Mouse (Mus musculus) adrenal gland, adult 8-10 months (tissue): ENCODE measurements around the gene Nelfe. TPM values are rescaled to one million over a fixed set of nuclear protein-coding genes. Genes with fewer than 3 reads are reported as not detected.
A peak's percentile ranks its signal among the peaks of the same experiment; 100 is the strongest.
"Not testable (repeated sequence)": the region's sequence is repeated elsewhere in the genome, so short reads cannot be mapped to it uniquely, and the experiment has no call there.

Experiments
- DNase-seq: peaks from one replicate; pipeline ENCODE4 v3.0.0; 2022
- total RNA-seq, 4 experiments: library from RNA; stranded (reverse); gene quantifications; 2 replicates each; pipeline ENCODE4 v1.2.4; 2022

The Nelfe gene
- 10 to 100 TPM; 41.7 to 59.8 (median 53.8) TPM for total RNA-seq

DNA sequence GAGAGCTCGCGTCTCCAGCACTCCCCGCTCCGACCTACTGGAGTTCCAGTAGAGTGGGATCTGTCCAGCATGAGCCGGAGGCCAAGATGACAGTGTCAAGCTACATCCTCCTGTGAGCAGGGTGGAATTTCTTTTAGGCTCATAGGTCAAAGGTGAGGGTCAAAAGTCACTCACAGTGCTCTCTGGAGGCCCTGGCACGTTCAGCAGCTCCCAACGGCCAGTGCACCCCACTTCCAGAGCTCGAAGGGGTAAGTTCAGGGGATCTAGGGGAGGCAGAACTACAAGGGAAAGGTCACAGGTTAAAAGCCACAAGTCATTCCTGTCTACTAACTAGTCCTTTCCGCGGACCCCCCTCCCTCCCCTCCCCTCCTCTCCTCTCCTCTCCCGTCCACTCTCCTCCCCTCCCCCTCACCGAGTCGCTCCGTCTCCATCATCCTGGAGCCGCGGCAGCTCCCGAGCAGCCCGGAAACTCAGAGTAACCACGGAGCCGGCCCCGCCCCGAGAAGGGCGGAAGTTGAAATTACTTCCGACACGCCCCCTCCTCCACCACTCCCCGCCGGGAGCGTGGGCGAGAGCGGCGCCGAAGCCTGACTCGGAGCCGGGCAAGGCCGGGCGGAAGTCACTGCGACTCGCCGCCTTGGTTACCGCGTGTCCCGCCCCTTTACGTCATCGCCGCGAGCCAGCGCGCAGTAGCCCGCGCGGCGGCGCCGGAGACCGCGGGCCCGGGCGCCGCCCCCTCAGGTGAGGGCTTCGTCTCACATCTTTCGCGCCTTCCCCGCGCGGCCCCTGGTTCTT lies at the start of gene Nelfe, which contains the start of gene Skiv2l:
TSS of gene Nelfe (plus strand) at position 670 of the 795 bp plus-strand sequence.
TSS of gene Skiv2l (minus strand) at position 489 of the 795 bp plus-strand sequence.
- peak; percentile 97 for DNase-seq

DNA sequence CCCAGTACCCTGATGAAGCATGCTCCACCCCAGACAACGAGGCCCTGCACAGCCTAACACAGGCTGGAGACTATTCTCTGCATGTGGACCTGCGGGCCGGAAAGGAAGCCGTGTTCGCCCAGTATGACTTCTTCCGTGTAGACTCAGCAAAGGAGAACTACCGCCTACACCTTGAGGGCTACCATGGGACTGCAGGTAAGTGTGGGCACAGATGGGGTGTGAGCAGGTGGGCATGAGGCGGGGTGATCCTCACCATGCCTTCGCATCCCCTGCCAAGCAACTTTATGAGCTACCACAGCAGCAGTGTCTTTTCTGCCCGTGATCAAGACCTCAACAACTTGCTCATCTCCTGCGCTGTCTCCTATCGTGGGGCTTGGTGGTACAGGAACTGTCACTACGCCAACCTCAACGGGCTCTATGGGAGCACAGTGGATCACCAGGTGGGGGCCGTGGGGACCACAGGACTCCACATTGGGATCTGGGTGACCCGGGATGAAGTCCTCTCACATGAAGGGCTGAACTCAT lies 49.3 kb upstream of the Nelfe start:
- DNase-seq, result not testable (repeated sequence)

DNA sequence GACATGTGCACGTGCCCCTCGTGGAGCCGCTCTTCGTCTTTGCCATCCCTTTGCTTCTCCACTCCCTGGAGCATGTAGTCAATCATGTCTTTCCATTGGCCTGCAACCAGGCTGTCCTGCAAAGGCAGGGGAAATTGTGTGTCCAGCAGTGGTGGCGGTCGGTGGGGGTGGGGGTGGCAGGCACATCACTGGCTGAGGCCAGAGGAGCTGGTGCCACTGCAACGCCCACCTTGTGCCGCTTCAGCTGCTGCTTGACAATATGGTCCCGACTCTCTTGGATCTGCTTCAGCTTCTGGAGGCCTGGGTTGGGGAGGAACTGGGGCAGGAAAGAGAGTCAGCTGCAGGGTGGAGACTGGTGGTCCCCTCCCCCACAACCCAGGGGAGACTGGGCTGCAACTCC lies 47.4 kb upstream of the Nelfe start:
- DNase-seq, result not testable (repeated sequence)

DNA sequence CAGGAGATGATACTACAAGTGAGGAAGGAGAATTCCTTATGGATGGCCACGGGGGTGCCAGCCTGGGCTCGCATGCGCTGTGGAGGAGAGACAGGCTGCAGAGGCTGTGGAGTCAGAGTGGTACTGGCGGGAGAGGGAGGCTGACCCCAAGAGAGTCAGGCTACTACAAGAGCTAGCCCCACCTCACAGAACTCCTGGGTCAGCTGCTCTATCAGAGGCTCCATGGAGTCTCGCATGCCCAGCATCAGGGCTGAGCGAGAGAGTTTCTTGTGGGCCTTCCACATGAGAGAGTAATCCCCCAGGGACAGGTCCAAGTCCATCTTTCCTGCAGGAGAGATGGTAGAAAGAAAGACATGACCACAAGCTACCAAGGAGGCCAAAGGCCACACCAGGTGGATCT lies 46.8 kb upstream of the Nelfe start:
- DNase-seq, result not testable (repeated sequence)

DNA sequence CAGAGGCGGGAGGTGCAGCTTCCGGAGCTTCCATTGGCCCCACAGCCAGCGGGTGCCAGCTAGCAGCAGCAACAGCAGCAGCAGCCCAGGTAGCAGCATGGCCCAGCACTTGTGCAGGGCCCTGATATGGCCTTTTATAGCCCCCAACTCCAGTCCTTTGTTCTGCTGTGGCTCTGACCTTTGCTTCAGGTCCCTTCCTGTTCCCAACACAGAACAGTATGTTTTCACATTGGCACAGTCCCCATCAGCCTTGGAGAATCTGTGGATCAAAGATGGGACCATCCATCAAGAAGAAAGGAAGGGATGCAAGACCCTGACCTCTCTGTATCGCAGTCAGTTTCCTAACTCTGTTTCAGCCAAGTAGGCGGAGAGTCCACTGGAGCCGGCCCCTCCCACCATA lies 45.9 kb upstream of the Nelfe start, which contains the start of gene Cyp21a1:
TSS of gene Cyp21a1 (minus strand) at position 261 of the 400 bp plus-strand sequence.
- peak; percentile 92 for DNase-seq

DNA sequence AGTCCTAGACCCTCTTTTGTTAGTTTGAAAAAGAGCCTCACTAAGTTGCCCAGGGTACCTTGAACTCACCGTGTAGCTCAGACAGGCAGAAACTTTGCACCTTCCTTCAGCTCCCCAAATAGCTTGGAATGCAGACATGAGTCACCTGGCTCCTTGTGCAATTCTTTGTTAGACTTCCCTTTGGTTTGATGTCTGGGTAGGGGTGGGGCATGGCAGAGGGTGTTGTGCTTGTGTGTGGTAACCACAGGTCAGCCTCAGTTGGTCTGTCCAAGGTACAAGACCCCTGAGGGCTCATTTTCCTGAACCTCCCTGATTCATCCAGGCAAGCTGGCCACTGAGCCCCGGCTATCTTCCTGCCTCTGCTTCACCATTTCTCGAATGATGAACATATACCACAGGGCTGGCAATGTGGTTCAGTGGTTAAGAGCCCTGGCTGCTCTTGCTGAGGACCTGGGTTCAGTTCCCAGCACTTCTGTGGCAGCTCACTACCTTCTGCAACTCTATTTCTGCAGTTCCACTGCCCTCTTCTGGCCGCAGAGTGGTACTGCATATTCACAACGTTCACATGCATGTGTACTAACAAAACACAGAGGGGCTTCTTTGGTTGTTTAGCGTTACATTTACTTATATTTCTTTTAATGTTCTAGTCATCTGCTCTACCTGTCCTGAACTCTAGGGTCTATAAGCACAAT lies 45.2 kb upstream of the Nelfe start:
- DNase-seq, result no peak

DNA sequence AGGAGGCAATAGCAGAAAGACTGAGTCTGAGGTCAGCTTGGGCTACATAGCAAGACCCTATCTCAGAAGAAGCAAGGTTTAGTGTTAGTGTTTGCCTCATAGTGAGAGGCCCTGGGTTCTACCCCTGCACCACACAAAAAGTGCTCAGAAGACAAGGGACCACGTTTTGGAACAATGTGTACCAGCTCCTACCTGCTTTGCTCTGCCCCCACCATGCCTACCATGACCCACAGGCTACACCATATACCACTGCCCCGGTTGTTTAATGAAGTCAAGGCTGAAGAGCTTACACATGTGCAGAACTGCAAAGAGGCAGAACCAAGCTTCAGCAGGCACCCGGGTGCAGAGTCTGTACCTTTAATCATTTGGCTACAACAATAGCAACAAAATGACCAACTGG lies 43.0 kb upstream of the Nelfe start:
- DNase-seq, result no peak

DNA sequence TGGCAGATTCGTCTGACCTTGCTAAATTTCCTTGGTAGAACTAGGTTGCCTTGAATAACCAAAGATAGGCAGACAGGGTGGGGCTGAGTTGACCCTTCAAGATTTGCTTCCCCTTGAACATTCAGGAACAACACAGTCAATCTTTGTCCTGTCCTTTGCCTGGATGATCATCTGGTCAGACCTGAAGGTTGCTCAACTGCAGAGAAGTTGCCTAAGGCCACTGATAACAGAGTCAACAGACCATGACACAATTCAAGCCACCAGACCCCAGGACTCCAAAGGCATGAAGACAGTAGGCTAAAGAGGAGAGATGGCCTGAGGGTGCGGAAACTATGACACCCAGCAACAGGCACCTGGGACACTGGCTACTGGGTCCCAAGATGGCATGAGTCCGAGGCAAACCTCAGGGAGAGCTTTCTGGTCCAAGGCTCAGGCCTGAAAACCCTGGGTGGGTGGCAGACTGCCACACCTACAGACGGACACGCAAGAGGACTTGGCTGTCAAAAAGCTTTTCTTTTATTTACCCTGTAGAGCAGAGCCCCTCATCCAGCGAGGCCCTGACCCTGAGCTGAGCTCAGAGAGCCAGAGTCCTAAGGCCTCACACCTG lies 41.5 kb upstream of the Nelfe start:
- no peak for DNase-seq

DNA sequence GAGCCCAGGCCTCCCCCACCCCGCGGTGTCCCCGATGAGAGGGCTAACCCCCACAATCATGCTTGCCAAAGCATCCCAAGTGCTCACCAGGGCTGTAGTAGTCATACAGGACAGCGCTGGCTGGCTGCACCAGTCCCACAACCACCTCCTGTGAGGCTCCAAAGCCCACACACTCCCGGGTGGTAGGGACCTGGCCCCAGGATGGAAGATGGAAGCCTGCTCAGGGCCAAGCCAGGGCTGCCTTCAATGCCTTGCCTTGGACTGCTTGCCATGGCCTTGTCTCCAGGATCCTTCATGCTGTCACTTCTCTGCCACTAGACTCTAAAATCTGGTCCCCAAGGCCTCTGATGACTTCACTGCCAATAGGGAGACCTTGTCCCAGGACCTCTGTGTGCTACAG lies 39.8 kb upstream of the Nelfe start:
- DNase-seq, result peak; percentile 80

DNA sequence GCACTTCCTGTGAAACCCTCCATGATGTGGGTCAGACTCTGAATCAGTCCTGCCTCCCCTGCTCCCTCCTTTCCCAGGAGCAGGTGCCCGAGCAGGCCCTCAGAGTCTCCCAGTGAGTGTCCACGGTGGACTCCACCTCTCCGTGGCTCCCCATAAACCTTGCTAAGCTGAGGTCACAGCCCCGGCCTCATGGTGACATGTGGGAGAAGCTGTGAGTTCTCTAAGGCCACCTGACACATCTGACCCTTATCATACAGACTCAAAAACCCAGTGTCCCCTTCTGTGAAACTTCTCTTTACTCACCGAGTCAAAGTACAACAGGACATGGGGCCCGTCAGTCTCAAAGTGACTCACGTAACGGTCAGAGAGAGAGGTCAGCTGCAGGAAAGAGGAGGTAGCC lies 39.4 kb upstream of the Nelfe start:
- not testable (repeated sequence) for DNase-seq

DNA sequence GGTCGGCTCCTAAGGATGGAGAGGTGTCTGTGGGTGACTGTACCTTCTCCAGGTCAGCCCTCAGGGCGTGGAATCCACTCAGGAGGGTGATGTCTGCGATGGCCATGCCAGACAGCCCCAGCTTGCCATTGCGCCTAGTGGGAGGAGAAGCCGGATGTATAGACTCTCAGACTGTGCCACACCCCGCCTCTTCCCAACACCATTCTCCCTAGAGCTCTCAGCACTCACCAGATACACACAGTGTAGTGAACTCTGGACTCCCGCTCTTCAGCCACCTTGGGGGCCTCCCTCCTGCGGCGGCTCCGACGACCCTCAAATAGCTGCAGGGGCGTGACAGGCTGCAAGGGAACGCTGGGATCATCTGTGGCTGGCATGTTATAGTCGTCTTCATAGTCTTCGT lies 38.9 kb upstream of the Nelfe start:
- DNase-seq, result no peak

DNA sequence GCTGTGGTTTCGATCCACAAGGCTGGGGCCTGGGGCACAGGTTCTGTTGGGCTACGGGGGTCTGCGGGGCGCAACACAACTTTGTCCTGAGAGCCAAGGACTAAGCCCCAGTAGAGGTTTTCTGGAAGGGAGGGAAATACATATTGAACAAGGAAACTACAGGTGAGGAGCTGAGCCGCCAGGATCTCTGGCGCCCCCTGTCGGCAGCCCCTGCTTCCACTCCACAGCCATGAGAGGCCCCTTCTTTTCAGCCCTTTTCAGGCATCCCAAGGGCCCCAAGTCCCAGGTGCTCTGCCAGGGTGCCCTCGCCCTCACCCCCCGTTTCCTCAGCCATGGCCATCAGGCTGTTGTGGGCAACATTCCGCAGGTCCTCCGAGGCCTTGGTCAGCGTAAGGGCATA lies 36.4 kb upstream of the Nelfe start:
- not testable (repeated sequence) for DNase-seq

DNA sequence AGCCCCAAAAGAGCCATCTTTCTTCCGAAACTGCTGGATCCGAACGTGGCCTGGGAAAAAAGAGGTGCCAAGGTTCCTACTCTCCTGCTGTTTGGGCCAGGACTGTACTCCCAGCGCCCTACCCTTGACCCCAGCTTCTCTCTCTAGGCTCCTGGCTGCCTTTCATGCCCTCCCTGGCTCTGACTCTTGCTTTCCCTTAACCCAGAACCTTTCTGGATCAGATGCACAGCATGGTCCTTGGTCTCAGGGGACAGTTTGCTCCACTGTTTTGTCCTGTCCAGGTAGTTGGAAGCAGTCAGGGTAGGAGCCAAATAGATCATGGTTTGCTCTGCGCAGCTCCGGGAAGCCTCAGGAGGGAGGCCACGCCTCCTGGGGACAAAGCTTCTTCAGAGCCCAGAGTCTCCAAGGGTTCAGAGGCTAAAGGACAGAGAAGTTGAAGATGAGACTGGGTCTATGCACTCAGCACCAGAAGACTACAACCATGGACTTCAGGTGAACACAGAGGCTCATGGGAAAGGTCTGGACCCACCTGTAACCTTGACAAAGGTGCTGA lies 35.3 kb upstream of the Nelfe start:
- no peak for DNase-seq

DNA sequence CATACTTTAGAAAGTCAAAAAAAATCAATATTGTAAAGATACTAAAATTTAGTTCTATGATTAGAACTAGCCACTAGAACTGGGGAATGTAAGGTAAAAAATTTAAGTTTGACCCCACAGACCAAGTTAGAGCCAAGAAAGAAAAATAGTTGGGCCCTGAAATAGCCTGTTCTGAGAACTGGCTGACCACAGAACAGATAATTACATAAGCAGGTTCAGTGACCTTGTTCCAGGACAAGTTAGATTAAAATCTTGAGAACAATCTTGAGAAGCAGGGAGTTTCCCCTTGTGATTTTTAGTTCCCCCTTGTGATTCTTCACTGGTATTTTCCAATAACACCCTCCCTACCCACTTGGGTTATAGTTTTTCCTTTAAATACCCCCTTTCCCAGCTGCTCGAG lies 19.4 kb upstream of the Nelfe start:
- DNase-seq, result not testable (repeated sequence)

DNA sequence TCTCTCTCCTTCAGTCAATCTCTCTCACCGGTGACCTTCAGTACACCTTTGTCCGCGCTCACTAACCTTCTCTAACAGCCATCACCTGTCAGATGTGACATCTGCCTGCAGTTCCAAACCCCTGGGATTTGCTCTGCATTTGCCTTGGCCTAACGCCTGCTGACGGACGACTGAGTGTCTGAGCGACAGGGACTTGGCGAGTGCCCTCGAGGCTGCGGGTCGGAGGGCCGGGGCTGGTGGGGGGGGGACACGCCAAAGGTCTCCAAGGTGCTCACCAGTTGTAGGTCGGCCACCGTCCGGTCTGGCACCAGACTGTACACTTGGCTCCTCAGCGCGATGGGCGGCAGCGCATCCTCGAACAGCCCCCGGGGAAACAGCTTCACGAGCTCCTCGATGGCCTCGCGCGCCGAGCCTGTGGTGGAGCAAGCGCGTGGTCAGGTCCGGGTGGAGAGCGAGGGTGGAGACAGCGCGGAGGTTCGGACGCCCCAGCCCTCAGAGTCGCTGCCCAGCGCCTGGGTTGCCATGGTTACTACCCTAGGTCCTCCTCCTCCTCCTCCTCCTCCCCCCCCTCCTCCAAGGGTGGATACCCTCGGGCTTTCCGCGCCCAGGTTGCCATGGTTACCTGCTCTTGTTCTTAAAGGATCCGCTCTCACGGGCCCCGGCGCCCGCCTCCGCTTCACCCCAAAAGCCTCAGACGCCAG lies 13.9 kb upstream of the Nelfe start:
- DNase-seq, result no peak

DNA sequence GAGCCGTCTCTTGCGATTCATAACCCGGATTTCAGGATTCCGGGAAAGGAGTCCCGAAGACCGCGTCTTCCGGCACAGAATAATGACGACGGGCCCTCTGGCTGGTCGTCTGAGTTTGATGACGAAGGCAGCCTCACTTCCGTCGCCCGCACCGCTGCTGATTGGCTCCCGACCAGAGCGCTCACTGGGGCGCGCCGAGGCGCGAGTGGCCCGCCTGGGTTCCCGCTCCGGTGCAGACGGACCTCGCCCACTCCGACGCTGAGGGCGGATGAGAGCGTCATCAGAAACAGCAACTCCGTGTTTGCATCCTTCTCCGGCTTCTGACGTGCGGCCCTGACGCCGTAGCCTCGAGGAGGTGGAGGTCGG lies 13.4 kb upstream of the Nelfe start, which contains the start of the genes Stk19 and Dxo:
TSS of gene Stk19 (minus strand) at position 90 of the 366 bp plus-strand sequence.
TSS of gene Dxo (plus strand) at position 164 of the 366 bp plus-strand sequence.
- peak; percentile 96 for DNase-seq

DNA sequence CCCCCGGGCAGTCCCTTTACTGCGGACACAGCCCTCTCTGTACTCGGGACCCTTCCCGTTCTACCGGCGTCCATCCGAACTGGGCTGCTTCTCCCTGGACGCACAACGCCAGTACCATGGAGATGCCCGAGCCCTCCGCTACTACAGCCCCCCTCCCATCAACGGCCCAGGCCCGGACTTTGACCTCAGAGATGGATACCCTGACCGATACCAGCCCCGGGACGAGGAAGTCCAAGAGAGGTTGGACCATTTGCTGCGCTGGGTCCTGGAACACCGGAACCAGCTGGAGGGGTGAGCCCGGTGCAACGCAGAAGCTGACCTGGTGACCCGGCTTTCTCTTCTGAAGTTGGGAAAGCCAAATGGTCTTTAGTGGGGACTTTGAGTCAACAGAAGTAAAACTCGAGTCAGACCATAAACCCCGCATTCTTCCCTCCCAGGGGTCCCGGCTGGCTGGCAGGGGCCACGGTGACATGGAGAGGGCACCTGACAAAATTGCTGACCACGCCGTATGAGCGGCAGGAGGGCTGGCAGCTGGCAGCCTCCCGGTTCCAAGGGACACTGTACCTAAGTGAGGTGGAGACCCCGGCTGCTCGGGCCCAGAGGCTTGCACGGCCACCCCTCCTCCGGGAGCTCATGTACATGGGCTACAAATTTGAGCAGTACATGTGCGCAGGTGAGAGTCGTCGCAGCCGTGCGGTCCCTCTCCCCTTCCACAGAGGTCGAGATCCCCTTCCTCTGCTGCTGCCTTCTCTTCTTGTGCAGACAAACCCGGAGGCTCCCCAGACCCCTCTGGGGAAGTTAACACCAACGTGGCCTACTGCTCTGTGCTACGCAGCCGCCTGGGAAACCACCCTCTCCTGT lies 12.5 kb upstream of the Nelfe start:
- no peak for DNase-seq

DNA sequence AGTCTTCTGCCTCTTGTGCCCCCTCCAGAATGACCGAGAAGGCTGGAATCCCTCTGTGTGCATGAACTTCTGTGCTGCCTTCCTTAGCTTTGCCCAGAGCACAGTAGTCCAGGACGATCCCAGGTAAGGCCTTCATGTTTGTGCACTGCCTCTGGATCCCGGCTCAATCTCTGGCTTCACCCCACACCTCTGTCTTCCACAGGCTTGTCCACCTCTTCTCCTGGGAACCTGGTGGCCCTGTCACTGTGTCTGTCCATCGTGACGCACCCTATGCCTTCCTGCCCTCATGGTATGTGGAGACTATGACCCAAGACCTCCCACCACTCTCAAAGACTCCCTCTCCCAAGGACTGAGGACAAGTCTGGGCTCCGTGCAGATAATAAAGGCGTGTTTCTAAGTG lies 11.4 kb upstream of the Nelfe start:
- no peak for DNase-seq

DNA sequence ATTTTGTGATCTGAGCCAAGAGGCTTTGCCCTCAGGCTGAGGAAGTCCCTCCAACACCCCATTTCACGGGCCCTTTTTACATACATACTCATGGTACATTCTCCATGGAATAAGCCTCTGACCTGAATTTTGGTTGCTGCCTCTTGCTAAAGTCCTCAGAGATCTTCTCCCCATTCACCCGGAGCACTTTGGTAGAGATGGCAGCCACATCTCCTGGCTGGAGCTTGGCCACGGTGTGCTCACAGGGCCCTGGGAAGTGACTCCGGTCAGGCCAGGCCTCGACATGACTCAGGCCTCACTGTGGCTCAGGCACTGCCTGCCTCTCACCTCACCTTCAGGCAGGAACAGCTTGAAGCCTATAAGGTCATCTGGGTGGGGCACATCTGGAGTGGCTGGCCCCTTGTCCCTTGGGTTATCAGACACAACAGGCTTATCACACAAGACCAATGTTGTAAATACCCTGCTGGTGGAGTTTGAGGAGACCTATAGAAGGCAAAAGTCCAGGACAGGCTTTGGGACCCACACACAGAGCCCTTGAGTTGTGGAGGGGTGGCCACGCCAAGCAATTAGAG lies 9.4 kb upstream of the Nelfe start:
- no peak for DNase-seq

DNA sequence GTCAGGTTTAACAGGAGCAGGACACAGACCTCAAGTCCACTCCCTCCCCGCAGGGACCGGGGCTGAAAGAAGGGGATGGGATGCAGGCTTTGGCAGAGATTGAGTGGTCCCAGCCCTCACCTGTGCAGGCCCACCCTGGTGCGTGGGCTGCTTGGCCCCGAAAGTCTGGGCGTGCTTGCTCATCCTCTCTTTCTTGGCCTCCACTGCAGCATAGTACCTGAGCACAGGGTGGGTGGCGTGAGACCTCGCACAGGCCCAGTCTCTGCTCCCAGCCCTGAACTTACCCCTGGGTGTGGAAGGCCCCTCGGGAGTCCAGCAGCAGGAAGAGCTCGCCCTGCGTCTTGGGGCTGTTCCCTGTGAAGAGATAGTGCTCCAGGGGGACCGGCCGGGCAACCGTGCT lies 5.3 kb upstream of the Nelfe start:
- no peak for DNase-seq

DNA sequence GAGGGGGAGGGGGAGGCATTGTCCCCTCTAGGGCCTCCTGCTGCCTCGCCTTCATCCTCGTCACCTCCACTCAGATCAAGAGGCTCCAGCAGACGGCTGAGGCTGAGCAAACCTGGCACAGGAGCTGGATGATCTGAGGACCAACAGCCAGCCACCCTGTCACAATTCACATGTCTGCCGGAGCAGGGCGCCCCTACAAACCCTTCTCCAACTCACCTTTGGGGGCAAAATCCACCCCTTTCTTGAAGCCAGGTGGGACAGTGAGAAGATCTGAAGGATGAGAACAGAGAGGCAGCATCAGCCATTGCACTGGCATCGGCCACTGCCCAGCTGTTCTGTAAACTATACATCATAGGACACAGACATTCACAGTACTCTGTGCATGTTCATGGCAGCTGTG lies 3.0 kb upstream of the Nelfe start:
- no peak for DNase-seq
